Mouse (Mus musculus) testis, adult 2 months (tissue): ENCODE measurements around the gene Ube2d3.

ENCODE experiments used
- CTCF ChIP-seq: fragments of 200-500 bp; IDR thresholded peaks from 2 replicates; pipeline ENCODE4 v1.5.1; 2012; ENCODE audit warnings: low read depth, mild to moderate bottlenecking, inconsistent platforms, low read length, moderate library complexity; ENCODE audit not compliant: control insufficient read depth, insufficient read depth, insufficient replicate concordance
- POLR2A ChIP-seq: fragments of 200-500 bp; IDR thresholded peaks from 2 replicates; pipeline ENCODE4 v1.6.1; 2012; ENCODE audit warnings: low read depth, mild to moderate bottlenecking, inconsistent platforms, low read length, moderate library complexity; ENCODE audit not compliant: control insufficient read depth

- TF ChIP-seq CTCF = no peak
- TF ChIP-seq POLR2A = no peak
These were observed 40.8 kb upstream of the Ube2d3 start for GRCm38 (mm10) chr3:135397112-135397511.
